Mouse (Mus musculus): Measurements from ENCODE around the gene Tmem198. TPM values are rescaled to one million over a fixed set of nuclear protein-coding genes. Genes with fewer than 3 reads are reported as not detected.

Gene Tmem198
- 0.18 and 0.20 TPM in 2 replicates for polyA plus RNA-seq (2016; fragmentation: Nextera tagmentation; extraction: Ambion mirVana)

- peaks cover 27% of the 10 kb centered on the region for H3K36me3 ChIP-seq
- H3K9me3 ChIP-seq (replicated peaks): no peaks in the 10 kb centered on the region
- under 1% methylated on average over 68 of the region's 76 CpGs for WGBS (ENCODE audit: insufficient replicate concordance)
- H3K27me3 ChIP-seq (replicated peaks): peaks cover 99% of the 10 kb centered on the region
- H3K27ac ChIP-seq: peak within 1 kb of the TSS; percentile 59
- ATAC-seq: peak; percentile 88
- H3K4me2 ChIP-seq: peak within 1 kb of the TSS; percentile 84
- peaks cover 32% of the 10 kb centered on the region for H3K4me1 ChIP-seq
- H3K9ac ChIP-seq: peak within 1 kb of the TSS; percentile 65
- H3K4me3 ChIP-seq: peak within 1 kb of the TSS; percentile 68
Measured at GRCm38 (mm10) chr1:75478916-75479634, at the start of gene Tmem198, which contains the start of gene Chpf. Tmem198 (plus strand) TSS chr1:75479532. Chpf (minus strand) TSS chr1:75479307.

DNA sequence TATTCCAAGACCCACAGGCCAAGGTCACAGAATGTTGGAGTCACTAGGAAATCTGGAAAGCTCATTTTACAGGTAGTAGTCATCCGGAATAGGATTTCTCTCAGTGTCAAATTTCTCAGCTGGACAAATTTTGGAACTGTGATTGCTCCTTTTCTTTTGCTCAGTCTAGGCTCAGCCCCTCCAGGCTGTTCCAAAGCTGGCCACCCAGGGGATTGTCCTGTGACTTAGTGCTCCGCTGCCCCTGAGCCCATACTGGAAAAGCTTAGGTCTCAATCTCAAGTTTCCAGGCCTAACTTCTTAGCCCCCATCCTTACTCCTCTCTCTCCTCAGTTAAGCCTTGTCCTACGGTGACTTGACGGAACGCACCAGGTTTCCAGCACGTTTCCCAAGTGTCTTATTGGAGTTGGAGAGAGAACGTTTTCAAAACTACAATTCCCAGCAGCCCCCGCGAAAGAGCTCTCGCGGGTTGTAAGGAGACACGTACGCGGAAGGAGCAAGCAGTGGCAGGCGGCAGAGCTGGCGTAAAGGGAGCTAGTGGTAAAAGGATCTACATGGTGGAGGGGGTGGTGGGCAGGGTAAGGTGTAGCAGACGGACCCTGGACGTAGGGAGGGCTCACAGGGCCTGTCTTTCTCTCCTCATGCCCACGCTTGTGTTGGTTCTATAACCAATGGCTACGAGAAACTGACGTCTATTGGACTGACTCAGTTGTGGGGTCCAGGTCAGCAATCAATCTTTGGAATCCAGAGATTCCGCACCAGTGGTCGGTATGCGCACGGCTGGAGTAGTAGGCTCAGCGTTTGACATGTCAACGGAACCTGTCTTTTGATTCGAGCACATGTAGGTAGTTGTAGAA is 43.6 kb upstream of the Tmem198 start, which contains the start of gene Gmppa:
TSS of gene Gmppa (plus strand) at position 456 of the 854 bp plus-strand sequence.
- Histone ChIP-seq H3K27me3 (replicated peaks) (peaks cover 40% of the 10 kb centered on the region), H3K9ac (peak within 1 kb of the TSS; percentile 71), H3K4me3 (peak within 1 kb of the TSS; percentile 64), H3K9me3 (replicated peaks) (no peaks in the 10 kb centered on the region), H3K4me1 (peaks cover 22% of the 10 kb centered on the region), H3K36me3 (peaks cover 13% of the 10 kb centered on the region), H3K27ac (peak within 1 kb of the TSS; percentile 33; the same call in 1 of the 2 replicates), H3K4me2 (peak within 1 kb of the TSS; percentile 75)
- ATAC-seq: peak; percentile 80
- 5% methylated on average over 28 of the region's 28 CpGs for WGBS (ENCODE audit: insufficient replicate concordance)

DNA sequence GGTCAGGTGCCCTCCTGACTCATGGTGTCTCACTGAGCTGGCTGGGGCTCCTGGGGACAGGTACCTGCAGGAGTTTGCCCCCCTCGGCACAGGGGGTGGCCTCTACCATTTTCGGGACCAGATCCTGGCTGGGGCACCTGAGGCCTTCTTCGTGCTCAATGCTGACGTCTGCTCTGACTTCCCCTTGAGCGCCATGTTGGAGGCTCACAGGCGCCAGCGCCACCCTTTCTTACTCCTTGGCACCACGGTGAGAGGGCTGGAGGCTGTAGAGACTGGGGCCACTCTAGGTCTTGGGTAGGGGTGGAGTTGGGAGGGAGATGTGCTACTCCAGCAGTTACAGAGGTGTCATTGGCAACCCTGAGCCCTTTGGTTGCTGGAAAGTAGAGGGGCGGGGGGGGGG is 40.5 kb upstream of the Tmem198 start:
- Histone ChIP-seq H3K4me1 (peaks cover 35% of the 10 kb centered on the region), H3K9me3 (replicated peaks) (no peaks in the 10 kb centered on the region), H3K4me3 (no peak overlapping the region), H3K9ac (no peak overlapping the region), H3K27me3 (replicated peaks) (peaks cover 9% of the 10 kb centered on the region), H3K27ac (no peak overlapping the region), H3K4me2 (no peak overlapping the region), H3K36me3 (peaks cover 25% of the 10 kb centered on the region)
- ATAC-seq: no peak
- WGBS (ENCODE audit: insufficient replicate concordance): 81% methylated on average over 8 of the region's 9 CpGs

- no peaks in the 10 kb centered on the region for H3K9me3 ChIP-seq (replicated peaks)
- ATAC-seq: no peak
- no peak overlapping the region for H3K27ac ChIP-seq
- H3K4me2 ChIP-seq: no peak overlapping the region
- no peak overlapping the region for H3K4me3 ChIP-seq
- peaks cover 49% of the 10 kb centered on the region for H3K4me1 ChIP-seq
- peaks cover 25% of the 10 kb centered on the region for H3K36me3 ChIP-seq
- H3K9ac ChIP-seq: no peak overlapping the region
- WGBS (ENCODE audit: insufficient replicate concordance): 88% methylated on average over 7 of the region's 7 CpGs
- peaks cover 16% of the 10 kb centered on the region for H3K27me3 ChIP-seq (replicated peaks)
Measured at GRCm38 (mm10) chr1:75440661-75441060, 38.7 kb upstream of the Tmem198 start.

DNA sequence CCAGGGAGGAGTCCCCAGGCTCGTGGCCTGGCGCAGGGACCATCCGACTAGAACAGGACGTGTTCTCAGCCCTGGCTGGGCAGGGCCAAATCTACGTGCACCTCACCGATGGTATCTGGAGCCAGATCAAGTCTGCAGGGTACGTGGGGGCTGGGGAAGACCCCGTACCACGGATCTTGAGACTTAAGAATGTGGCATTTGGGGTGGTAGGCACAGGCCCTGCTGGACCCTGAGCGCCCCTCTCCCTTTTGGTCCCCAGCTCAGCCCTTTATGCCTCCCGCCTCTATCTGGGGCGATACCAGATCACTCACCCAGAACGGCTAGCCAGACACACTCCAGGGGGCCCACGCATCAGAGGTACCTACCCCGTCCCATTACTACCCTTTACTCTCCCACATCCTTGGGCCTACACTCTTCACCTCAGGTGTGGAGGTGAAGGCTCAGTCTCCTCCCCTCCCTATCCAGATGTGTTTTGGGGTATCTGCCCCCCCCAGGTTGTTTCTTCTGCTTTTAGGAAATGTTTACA is 37.8 kb upstream of the Tmem198 start:
- peaks cover 52% of the 10 kb centered on the region for H3K4me1 ChIP-seq
- no peaks in the 10 kb centered on the region for H3K9me3 ChIP-seq (replicated peaks)

DNA sequence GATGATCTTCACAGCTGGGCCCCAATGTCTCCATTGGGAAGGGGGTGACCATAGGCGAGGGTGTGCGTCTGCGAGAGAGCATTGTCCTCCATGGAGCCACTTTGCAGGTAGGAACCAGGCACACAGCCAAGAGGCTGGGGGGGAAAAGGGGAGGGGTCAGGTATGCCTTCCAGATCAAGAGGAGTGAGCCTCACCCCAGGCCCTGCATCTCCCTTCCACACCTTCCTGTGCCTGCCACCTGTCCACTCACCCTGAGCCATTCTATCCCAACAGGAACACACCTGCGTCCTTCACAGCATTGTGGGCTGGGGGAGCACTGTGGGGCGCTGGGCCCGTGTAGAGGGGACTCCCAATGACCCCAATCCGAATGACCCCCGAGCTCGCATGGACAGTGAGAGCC is 37.2 kb upstream of the Tmem198 start:
- ATAC-seq: no peak

More for the DNA sequence above, 37.8 kb upstream of the Tmem198 start:
- 81% methylated on average over 15 of the region's 15 CpGs for WGBS (ENCODE audit: insufficient replicate concordance)
- Histone ChIP-seq H3K4me2 (no peak overlapping the region), H3K9ac (no peak overlapping the region), H3K27ac (no peak overlapping the region), H3K4me3 (no peak overlapping the region), H3K27me3 (replicated peaks) (peaks cover 22% of the 10 kb centered on the region), H3K36me3 (peaks cover 25% of the 10 kb centered on the region)
- no peak for ATAC-seq

GRCm38 (mm10) chr1:75442811-75443210 is 36.5 kb upstream of the Tmem198 start:
- H3K4me3 ChIP-seq: no peak overlapping the region
- no peak for ATAC-seq
- H3K36me3 ChIP-seq: peaks cover 25% of the 10 kb centered on the region

More for the DNA sequence above, 37.2 kb upstream of the Tmem198 start:
- 77% methylated on average over 9 of the region's 9 CpGs for WGBS (ENCODE audit: insufficient replicate concordance)
- Histone ChIP-seq H3K4me1 (peaks cover 52% of the 10 kb centered on the region), H3K4me3 (no peak overlapping the region), H3K27ac (no peak overlapping the region), H3K9ac (no peak overlapping the region), H3K4me2 (no peak overlapping the region), H3K27me3 (replicated peaks) (peaks cover 28% of the 10 kb centered on the region), H3K9me3 (replicated peaks) (no peaks in the 10 kb centered on the region), H3K36me3 (peaks cover 25% of the 10 kb centered on the region)

DNA sequence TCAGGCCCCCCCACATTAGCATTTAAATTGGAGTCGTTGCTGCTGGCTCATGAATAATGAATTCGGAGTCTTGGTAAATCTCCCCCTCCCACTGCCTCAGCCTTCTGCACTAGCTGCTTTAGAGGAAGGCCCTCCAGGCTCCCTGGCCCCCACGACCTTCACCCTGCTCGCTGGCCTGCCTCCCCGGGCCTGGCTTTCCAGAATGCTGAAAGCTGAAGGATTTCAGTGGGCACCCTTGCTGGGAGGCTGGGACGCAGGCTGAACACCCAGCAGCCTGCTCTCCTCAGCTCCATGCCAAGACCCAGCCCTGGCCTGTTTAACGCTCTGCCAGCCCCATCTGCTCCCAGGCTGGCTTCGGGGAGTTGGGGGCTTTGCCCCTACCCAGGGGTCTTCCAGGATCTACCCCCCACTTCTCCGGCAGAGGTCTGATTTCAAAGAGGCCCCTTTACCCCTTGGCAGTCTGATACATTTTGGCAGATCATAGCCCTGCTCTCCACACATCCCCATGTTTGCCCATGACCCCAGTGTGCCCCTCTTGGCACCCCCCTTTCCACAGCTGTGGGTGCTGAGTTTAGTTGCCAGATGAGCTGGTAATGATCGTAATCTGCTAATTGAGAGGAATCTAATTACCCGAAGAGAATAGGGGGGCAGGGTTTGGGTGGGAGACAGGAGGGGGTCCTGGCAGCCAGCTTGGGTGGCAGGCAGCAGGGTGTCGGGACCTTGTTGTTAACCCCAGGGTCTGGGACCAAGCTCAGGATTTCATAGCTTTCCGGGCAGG is 35.9 kb upstream of the Tmem198 start:
- H3K9me3 ChIP-seq (replicated peaks): no peaks in the 10 kb centered on the region
- ATAC-seq: no peak
- peaks cover 24% of the 10 kb centered on the region for H3K36me3 ChIP-seq
- peaks cover 41% of the 10 kb centered on the region for H3K27me3 ChIP-seq (replicated peaks)
- H3K27ac ChIP-seq: no peak overlapping the region
- no peak overlapping the region for H3K9ac ChIP-seq
- 53% methylated on average over 13 of the region's 13 CpGs for WGBS (ENCODE audit: insufficient replicate concordance)
- H3K4me2 ChIP-seq: no peak overlapping the region
- H3K4me3 ChIP-seq: no peak overlapping the region
- peaks cover 59% of the 10 kb centered on the region for H3K4me1 ChIP-seq

More at GRCm38 (mm10) chr1:75442811-75443210, 36.5 kb upstream of the Tmem198 start:
- no peak overlapping the region for H3K27ac ChIP-seq
- H3K9me3 ChIP-seq (replicated peaks): no peaks in the 10 kb centered on the region
- peaks cover 35% of the 10 kb centered on the region for H3K27me3 ChIP-seq (replicated peaks)
- WGBS (ENCODE audit: insufficient replicate concordance): 65% methylated on average over 8 of the region's 8 CpGs
- H3K4me2 ChIP-seq: no peak overlapping the region
- peaks cover 53% of the 10 kb centered on the region for H3K4me1 ChIP-seq
- no peak overlapping the region for H3K9ac ChIP-seq

DNA sequence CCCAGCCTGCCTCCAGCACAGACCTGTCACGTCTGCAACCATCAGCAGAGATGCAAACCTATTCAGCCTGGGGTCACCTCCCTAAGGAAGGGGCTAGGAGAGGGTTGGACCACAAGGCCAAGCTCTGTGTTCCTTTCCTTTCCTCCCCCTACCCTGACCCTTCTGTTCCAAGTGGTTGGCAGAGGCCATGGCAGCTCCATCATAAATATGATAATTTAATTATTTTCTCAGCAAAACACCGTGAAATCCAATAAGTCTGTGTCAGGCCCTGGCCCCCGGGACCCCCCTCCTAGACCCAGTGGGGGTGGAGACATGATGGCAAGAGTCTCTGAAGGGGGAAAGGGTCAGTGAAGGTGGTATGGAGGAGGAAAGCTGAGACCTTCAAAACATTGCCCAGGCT is 35.1 kb upstream of the Tmem198 start:
- Histone ChIP-seq H3K27me3 (replicated peaks) (peaks cover 49% of the 10 kb centered on the region), H3K4me1 (peaks cover 67% of the 10 kb centered on the region), H3K27ac (no peak overlapping the region), H3K4me2 (peak overlapping the region; percentile 74), H3K9ac (no peak overlapping the region), H3K36me3 (peaks cover 19% of the 10 kb centered on the region), H3K4me3 (no peak overlapping the region), H3K9me3 (replicated peaks) (no peaks in the 10 kb centered on the region)
- 35% methylated on average over 3 of the region's 3 CpGs for WGBS (ENCODE audit: insufficient replicate concordance)
- ATAC-seq: no peak

DNA sequence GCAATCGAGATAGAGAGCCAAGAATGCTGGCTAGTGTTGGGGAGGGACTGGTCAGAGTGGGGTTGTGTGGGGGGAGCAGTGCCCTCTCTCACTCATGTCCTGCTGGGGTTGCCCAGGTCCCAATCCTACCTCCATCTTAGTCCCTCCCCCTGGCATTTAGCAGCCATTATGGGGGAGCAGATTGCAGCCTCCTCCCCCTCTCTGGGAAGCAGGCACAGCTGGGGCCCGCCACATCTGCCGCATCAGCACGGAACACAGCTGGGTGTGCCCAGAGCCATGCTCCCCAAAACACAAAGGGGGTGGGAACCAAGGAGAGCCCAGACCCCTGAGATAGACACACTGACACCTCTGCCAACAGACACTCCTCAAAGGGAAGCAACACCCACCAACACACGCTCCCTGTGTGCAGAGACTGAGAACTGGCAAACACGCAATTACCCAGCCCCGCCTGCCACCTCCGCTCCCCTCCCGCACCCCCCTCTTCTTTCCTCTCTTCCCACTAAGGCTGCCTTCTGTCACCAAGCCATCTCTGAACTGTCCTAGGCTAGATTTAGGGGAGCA is 34.1 kb upstream of the Tmem198 start:
- WGBS (ENCODE audit: insufficient replicate concordance): 10% methylated on average over 9 of the region's 9 CpGs
- H3K36me3 ChIP-seq: peaks cover 17% of the 10 kb centered on the region
- H3K9ac ChIP-seq: 0 out of 2 replicates have a peak overlapping the region, but pooled peaks have one; percentile 27
- H3K9me3 ChIP-seq (replicated peaks): no peaks in the 10 kb centered on the region
- H3K27ac ChIP-seq: peak overlapping the region; percentile 74
- peak; percentile 54 for ATAC-seq
- peak overlapping the region; percentile 37; the same call in 1 of the 2 replicates for H3K4me3 ChIP-seq
- peak overlapping the region; percentile 74 for H3K4me2 ChIP-seq
- H3K27me3 ChIP-seq (replicated peaks): peaks cover 59% of the 10 kb centered on the region
- peaks cover 77% of the 10 kb centered on the region for H3K4me1 ChIP-seq
